Mouse (Mus musculus) adrenal gland, postnatal 36 days (tissue): ENCODE data around the gene Fam136a. TPM values are rescaled to one million over a fixed set of nuclear protein-coding genes. Genes with fewer than 3 reads are reported as not detected.
"Not testable (repeated sequence)": the region's sequence is repeated elsewhere in the genome, so short reads cannot be mapped to it uniquely, and the experiment has no call there.

ENCODE experiments used
- DNase-seq, 2 experiments: peaks; one replicate each; pipeline ENCODE4 v3.0.0; 2021; ENCODE audit warnings: mixed read lengths in 1 of 2
- long read RNA-seq, 2 experiments: library from polyadenylated mRNA; stranded (forward); transcript quantifications; one replicate each; pipeline ENCODE4 v2.0.0; 2021; ENCODE audit warnings: borderline sequencing depth in 2 of 2
- total RNA-seq, 2 experiments: library from RNA; stranded (reverse); gene quantifications; 2 replicates each; pipeline ENCODE4 v1.2.3; 2021

Gene Fam136a
- 100 to 1,000 TPM in 1 of 2 experiments, 10 to 100 TPM in 1; 70.1 to 117 TPM for total RNA-seq
- long read RNA-seq, experiment 1, transcript Fam136a-201 (3 exons, 1,643 nt), result major isoform, 296 of 309 reads
- long read RNA-seq, experiment 1, partial matches to known transcripts, result 4 of 309 reads
- long read RNA-seq, experiment 1, other reads (novel, unspliced or antisense), result 7 of 309 reads
- long read RNA-seq, experiment 2, transcript Fam136a-201 (3 exons, 1,643 nt), result major isoform, 54 of 56 reads
- long read RNA-seq, experiment 2, partial matches to known transcripts, result 0 of 56 reads
- long read RNA-seq, experiment 2, other reads (novel, unspliced or antisense), result 1 of 56 reads

DNA sequence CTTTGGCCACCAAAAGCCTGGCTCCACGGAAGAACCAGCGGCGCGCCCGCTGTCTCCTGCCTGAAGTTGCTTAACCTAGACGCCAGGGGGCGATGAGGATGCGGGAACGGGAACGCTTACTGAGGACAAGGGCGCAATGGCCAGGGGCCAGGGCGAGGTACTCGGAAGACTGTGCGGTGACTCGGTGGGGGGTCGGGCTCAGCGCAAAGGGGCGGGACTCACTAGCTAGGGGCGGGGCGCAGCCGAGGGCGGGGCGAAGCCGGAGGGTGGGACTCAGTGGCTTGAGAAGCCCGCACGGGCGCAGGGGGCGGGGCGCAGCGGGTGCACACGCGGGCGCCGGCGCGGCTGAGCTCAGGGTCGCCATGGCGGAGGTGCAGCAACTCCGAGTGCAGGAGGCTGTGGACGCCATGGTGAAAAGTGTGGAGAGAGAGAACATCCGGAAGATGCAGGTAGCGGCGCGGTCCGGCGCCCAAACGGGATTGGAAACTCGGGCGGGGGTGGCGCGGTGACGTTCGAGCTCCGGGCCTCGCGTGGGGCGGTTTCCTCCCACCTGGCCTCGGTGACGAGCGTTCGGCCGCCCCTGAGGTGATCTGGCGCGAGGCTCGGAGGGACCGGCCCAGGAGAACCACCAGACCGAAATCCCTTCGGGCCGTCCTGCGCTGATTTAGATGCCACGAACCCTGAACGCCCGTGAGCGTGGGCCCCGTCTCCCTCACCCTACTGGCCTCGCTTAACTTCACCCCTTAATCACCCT is at the start of gene Fam136a:
Fam136a (plus strand) TSS at position 276 of the 754 bp plus-strand sequence.
- peak; percentile 97 to 98 for DNase-seq

DNA sequence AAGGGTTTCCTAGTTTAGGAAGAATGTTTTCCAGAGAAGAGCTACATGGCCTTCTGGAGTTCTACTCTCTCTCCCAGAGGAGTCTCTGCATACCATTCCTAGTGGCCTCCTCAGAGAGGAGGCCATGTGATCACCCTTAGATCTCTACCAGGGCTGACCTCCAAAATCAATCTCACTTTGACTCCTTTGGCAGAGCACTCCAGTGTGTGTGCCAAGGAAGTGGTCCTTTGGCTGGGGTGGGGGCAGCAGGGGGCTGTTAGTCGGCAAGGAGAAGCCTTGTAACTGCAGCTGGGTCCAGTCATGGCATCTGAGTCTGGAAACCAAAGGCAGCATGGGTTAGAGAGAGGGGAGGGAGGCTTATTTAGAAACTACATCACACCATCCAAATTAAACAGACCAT is 48.4 kb upstream of the Fam136a start:
- peak; percentile 14 to 27 for DNase-seq

DNA sequence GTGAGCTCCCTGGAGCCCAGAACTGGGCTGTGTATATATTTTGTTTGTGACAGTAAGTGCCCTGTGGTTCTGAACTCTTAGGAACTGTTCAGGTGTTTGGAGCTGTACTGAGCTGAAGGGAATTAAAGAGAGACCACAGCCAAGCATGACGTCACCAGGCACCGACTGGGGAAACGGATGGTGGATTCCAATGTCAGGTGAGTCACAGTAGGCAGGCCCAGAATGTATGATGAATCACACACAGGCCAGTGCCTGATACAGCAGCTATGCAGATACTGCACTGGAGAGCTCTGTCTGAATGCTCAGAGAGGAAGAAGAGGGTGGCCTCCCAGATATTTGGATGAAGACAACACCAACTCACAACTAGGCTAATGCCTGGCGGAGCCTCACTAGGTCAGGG is 46.6 kb upstream of the Fam136a start:
- DNase-seq, result peak; percentile 83 to 86

DNA sequence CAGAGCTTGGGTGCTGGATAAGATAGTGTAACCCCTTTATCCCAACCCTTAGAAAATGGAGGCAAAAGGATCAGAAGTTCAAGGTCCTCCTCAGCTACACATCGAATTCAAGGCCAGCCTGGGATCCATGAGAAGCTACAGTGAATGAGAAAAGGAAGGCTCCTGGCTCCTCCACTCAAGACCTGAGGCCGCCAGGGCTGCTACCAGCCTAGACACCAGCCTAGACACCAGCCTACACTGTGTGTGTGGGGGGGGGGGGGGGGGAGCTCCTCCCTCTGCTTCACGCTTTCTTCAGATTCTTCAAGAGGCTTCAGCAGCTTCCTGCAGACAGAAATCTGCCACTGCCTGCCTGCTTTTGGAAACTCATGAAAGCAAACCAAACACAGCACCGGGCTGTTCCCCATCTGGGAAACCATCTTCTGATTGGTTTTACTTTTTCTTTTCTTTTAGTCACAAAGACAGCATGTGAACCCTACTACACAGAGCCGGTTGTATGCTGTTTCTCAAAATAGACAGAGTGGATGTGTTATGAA is 43.3 kb upstream of the Fam136a start:
- DNase-seq, result no peak

DNA sequence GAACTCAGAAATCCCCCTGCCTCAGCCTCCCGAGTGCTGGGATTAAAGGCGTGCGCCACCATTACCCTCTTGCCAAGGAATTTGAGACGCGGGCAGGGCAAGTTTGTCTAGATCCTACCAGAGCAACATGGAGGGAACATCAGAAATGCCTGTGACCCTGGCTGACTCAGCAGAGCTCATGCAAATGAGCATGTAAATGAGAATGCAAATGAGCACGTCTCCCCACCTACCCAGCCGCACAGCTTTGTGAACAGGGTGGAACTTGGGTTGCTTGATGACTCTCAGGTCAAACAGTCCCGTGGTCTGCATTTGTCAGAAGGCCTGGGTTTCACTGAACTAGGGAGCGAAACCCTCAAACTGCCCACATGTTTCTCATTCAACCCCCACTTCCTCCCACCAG is 42.5 kb upstream of the Fam136a start:
- no peak for DNase-seq

DNA sequence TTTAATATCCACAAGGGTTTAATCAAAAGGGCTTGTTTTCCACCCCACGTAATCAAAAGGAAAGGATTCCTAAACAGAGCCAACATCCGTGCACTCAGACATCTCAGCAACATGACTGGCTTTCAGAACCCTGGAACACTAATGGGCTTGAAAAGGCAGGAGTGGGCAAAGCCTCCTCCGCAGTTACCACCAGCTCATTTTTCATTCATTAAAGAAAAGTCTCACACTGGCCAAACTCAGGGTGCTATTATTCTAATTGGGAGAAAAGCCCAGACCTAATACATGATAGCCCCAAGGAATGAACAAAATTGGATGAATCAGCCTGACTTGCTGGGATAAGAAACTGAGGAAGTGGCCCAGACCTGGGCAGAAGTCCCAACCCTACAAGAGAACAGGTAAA is 41.0 kb upstream of the Fam136a start:
- DNase-seq, result no peak

DNA sequence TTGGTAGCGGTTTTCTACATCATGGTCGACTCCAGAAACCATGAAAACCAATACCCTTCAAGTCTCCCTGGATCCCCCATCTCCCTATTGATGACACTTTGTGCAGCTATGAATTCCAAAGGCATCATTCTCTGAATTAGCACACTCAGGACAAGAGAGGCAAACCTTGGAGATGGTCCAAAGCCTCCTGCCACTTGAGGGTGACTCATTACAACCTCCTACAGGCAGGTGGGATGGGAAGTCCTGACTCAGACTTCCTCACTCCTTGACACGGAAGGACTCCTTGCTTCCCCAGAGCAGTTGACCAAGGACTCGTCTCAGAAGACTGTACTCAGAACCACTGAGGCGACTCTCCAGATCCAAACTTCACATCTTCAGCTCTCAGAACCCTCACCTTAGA is 39.8 kb upstream of the Fam136a start:
- no peak for DNase-seq

DNA sequence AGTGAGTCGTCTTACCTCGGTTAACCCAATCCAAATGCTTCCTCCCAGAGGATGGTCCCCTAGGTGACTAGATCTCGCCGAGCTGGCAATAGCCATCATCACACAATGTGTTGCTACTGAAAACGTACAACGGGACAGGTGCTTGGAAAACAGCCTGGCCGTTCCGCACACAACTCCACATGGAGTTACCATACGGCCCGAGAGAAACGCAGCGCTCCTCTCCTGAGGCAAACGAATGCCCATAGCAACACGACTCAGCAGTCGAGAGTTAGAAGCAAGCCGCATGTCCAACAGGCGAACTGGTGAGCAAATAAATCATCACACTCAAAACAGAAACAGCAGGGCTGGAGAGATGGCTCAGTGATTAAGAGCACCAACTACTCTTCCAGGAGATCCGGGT is 38.6 kb upstream of the Fam136a start:
- DNase-seq, result no peak

DNA sequence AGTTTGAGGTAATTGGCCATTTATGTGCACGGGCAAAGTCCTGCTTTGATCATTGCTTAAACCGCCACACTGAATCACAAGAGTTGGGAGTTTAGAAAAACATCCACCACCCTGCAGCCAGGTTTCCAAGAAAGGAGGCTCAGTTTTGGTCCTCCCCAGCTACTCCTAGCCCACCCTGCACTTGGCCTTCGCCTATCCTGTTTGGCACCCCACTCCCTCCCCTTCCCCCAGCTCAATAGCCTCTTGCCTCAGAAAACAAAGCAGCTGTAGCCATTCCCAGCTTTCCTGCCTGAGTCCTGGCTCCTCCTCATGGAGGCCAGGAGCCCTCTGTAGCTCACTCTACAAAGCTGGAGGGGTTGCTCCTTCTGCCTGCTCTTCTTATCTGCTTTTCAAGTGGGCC is 37.1 kb upstream of the Fam136a start:
- DNase-seq, result no peak

DNA sequence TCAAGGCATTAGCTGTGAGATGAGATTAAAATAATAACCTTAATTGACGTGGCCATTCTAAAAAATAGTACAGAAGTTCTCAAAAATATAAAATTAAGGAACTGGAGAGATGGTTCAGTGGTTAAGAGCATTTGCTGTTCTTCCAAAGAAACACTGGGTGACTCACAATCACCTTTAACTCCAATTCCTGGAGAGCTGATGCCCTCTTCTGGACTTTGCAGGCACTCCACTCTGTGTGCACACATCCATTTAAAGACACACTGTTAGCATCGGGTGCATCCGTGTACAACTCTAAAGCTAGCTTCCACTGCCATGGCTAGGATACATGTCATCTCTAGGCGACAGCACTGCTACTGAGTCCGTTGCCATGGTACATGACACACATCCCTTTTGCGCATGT is 35.5 kb upstream of the Fam136a start:
- DNase-seq, result peak in 1 of 2 experiments; percentile 16

DNA sequence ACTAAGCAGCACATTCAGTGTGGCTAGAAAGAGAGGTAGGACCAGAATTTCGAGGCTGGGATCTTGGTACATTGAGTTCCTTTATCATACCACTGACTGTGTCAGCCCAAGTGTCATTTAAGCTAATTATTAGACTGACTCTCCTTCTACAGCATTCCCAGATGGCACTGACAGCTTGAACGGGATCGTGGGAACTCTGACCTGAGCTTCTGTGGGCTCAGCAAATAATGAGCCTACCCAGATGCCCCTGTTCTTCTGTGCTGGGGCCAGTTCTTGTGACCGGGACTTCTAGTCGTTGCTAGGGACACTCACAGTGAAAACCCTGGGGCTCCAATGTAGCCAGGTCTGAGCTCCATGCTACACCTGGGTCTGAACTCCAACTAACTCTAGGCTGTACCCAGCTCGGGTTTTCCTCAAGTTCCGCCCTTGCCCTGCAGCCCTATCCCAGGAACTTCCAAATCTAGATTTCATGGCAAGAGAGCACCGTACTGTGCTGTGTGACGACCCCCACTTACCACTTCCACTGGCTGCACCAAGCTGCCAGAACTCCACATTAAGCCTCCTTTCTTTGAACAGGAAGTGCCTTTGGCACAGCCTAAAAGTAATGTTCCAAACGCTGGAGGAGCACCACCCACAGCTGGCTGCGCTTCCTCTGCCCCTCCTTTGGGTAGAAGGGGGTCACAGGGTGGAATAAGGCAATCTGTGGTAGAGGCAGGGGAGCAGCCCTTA is 30.2 kb upstream of the Fam136a start:
- DNase-seq, result no peak

DNA sequence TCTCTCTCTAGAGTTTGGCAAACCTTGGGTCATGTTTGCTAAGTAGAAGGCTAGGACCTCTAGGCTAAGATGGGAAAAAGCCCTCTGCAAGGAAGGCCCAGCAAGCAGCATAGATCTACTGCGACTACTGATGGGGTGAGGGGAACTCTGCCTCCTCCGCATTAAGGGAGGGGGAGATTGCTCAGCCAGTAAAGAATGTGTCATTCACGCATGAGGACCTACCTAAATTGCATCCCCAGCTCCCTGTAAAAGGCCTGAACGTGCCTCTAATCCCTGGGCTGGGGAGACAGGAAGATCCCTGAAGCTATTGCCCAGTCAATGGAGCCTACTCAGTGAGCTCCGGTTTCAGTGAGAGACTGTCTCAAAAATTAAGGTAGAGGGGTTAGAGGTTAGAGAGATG is 29.6 kb upstream of the Fam136a start:
- DNase-seq, result no peak

DNA sequence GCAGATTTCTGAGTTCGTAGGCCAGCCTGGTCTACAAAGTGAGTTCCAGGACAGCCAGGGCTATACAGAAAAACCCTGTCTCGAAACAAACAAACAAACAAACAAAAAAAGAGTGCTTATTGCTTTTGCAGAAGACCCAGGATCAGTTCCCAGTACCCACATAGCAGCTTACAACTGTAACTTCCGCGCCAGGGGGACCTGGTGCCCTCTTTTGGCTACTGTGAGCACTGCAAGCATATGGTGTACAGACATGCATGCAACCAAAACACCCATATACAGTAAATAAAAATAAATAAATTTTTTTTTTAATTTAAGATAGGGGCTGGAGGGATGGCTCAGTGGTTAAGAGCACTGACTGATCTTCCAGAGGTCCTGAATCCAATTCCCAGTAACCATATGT is 29.1 kb upstream of the Fam136a start:
- DNase-seq, result not testable (repeated sequence)

DNA sequence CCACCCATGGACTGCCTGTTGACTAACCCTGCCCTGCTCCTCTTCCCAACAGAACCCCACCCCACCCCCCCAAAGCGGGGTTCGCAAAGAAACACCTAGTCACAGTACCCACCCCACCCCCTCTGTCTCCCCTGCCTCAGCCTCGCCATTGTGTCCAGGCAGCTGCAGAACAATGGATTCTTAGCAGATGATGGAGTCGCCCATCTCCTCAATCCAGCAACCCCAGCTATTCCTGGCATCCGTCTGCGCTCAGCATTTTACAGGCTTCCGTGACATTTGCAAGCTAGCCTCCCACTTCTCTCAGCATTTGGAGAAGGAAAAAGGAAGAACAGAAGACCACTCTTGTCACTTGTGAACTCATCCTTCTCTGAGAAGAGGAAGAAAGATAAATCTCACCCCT is 21.8 kb upstream of the Fam136a start:
- no peak for DNase-seq

DNA sequence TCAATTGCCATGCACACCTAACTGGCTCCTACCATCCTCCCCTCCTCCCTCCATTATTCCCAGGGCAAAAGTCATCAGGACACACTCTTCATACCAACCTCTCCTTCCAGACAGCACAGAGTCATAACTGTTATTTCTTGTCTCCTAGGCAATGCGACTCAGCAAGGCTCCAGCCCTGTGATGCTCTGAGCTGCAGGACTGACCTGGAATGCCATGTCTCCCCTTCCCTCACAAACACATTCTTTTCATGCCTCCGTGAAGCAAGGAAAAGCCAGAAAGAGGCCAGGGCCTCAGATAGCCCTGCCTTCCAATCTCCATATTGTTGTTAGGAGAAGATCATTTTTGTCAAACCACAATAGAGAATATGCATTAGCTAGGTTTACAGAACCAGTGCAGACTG is 19.4 kb upstream of the Fam136a start:
- DNase-seq, result no peak

DNA sequence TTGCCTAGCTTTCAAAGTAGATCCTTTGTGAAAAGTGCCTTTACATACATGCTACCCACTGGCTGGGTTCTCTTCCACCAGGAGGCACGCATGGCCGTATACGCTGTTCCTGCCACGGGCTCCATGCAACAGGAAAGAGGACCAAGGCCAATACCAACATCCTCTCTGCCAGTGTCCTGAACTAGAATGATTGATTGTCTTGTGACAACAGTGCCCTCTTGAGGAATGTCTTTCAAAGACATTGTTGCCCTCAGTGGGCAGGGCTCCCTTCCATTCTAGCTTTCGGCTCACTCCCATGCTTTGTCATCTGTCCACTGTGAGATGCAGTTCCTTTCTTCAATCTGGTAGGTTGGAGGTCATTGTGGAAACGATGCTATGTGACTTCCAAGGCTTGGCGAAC is 16.2 kb upstream of the Fam136a start:
- peak; percentile 22 to 44 for DNase-seq

DNA sequence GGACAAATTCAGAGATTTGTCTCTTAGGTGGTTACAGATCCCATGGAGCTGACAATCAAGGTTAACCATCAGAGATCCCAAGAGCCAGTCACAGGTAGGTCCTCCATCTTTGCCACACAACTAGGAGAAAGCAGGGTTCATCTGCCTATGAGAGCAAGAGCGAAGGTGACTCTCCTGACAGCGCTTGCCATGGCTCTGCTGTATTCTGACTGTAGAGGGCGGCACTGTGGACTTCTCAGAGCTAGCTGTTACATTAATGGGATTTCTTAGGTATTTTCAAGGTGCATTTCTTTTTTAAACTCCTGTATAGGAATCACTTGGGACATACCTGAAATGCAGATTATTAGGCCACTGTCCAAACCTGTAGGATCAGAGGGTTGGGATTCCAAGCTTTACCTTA is 10.5 kb upstream of the Fam136a start:
- no peak for DNase-seq

DNA sequence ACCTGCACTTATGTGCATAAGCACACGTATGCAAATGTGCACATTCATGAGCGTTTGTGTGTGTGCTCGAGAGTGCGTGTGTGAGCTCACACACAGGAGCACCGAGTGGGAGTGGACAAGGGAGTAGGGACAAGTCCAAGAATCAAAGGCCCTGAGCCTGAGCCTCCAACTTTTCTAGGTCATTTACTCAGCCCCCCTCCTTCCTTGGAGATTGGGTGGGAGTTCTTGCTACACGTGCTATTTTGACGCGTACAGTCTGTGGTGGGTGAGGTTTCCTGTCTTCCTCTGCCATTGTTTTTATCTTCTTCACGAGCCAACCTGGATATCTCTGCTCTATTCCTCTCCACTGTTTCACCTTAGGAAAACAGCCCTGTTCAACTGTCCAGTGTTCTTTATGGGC is 8.5 kb upstream of the Fam136a start:
- no peak for DNase-seq

DNA sequence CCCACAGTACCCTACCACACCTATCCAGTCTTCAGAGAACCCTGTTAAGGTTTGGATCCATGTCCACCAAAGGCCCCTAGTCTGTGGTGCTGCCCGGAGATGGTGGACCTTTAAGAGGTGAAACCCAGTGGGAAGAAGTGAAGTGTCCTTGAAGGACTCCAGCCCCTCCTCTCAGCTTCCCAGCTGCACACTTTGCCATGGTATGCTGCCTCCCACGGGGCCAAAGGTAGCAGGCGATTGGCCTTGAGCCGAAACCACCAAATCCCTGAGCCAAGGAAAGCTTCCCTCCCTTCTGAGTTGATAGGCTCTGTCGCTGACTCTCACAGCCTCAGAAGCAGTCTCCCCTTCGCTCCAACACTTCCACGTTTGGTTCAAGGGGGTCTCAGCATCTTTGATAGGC is 4.8 kb upstream of the Fam136a start:
- DNase-seq, result peak in 1 of 2 experiments; percentile 20

DNA sequence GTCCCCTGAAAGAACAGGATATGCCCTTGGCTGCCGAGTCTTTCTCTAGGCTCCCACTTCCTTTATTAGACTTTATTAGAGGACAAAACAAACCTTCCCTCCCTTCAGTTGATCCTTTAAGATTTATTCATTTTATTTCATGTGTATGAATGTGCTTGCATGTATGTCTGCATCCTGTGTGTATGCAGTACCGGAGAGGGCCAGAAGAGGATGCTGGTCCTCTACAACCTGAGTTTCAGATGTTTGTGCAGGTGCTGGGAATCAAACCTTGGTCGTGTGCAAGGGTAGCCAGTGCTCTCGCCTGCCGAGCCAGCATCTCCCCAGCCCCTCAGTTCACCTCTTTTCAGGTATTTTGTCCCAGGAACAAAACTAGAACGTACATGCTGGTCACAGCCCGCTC is 4.1 kb upstream of the Fam136a start:
- no peak for DNase-seq

DNA sequence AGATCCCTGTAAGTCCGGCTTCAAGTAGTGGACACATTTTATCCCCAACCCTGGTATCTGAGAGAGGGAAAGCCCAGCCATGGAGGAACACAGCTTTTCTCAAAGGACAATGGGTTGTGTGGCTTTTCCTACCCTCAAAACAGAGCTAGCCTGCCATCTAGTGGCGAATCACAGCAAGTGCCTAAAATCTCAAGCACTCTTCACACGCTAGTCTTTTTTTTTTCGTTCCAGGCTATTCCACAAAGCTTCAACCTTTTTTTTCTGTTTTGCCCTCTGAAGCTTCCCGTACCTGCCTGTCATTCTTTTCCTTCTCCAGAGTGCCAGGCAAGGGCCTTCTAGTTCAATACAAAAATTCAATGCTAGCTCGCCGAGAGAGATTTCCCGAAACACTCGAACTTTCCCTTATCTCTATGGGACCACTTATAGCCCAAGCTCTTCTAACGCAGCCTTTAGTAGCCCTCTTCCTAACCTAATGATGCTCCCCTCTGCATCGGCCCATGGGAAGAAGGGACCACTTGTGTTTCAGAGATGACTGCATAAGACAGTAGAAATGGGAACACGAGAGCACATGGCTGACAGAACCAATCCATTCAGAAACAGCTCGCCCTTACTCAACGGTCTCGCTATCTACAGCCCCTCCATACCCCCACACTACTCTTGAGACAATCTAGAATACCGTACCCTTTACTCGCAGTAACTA is 854 bp upstream of the Fam136a start:
- peak; percentile 80 to 84 for DNase-seq
